ENCODE assay signal across 13 mouse cellular contexts in the genomic region with DNA sequence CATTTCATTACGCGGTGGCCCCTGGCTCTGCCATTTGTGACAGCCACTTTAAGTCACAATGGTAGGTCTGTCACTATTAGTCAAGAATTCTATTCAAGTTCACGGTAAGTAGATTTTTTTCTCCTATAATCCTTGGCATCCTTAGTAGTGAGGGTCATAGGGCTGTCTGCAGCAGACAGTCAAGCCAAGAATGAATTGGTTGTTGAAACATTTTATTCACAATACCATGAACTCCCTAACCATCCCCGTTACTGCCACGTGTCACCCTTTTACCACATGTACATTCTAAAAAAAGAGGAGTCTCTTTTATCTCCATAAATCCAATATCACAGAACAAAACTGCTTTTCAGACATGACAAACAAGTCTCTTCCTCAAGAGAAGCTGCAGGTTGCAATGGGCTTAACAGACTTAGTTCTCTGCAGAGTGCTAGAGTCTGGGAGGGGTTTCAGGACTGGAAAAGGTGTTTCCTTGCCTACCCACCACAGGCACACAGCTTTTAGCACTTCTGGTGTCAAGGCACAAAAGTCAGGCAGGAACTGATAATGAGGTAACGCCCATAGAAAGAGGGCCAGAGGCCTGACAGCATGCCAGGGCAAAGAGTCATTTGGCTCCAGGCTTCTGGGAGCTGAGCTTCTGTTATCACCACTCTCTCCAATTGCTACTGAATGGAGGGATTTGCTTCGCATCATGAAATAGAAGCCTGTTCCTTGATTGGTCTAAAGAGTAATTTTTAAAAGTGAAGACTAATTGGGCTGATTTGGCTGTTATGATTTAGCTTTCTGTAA.
DNase-seq lines count a peak whose midpoint lies in the region; ATAC-seq lines count a peak whose summit lies in the region.
"Had no signal": no experiment of that assay in that cellular context is flagged by ENCODE, and none has a peak within 500 bp of the region (broad histone marks: within the 10 kb centered on the region; RNA-seq: fewer than 3 reads in every experiment).

No protein-coding gene starts in this region.

- 0 out of 2 replicates have a peak, but pooled peaks have one; percentile 31 for ATAC-seq in forebrain, embryonic 16.5 days
- no peak for ATAC-seq in forebrain, embryonic 12.5 days (ENCODE audit: low FRiP score)
- peak; percentile 70 for ATAC-seq in midbrain, embryonic 16.5 days
- no peak for ATAC-seq in intestine, embryonic 15.5 days

- no peaks in the 10 kb centered on the region for H3K9me3 ChIP-seq in forebrain, embryonic 16.5 days (ENCODE audit: control insufficient read depth, low read length)
- no peaks in the 10 kb centered on the region for H3K9me3 ChIP-seq in forebrain, embryonic 12.5 days
- H3K9me3 ChIP-seq in midbrain, embryonic 16.5 days (replicated peaks; ENCODE audit: control insufficient read depth, low read length, poor library complexity, severe bottlenecking), result no peaks in the 10 kb centered on the region
- no peaks in the 10 kb centered on the region for H3K9me3 ChIP-seq in midbrain, embryonic 10.5 days (replicated peaks)
- no peaks in the 10 kb centered on the region for H3K9me3 ChIP-seq in intestine, embryonic 15.5 days
- H3K9me3 ChIP-seq: embryonic facial prominence, embryonic 10.5 days; limb, embryonic 13.5 days had no signal

- no peaks in the 10 kb centered on the region for H3K36me3 ChIP-seq in forebrain, embryonic 16.5 days (ENCODE audit: control insufficient read depth, insufficient read depth)
- H3K36me3 ChIP-seq in forebrain, embryonic 12.5 days (replicated peaks), result no peaks in the 10 kb centered on the region
- no peaks in the 10 kb centered on the region for H3K36me3 ChIP-seq in midbrain, embryonic 16.5 days (ENCODE audit: control insufficient read depth, insufficient read depth, low read length)
- H3K36me3 ChIP-seq in midbrain, embryonic 10.5 days, result no peaks in the 10 kb centered on the region
- H3K36me3 ChIP-seq in intestine, embryonic 15.5 days, result no peaks in the 10 kb centered on the region
- H3K36me3 ChIP-seq: embryonic facial prominence, embryonic 10.5 days; limb, embryonic 13.5 days had no signal

- DNase-seq in midbrain, embryonic 10.5 days (ENCODE audit: low spot score), result no peak
- DNase-seq in heart, adult 9 months (ENCODE audit: low spot score in 2 of 2), result peak; percentile 8 to 35
- DNase-seq in B cell, adult 2 months, result no peak
- DNase-seq: lung, adult 18-20 months; spleen, adult 18-20 months; thymus, postnatal 4 days had no signal

- H3K4me1 ChIP-seq in forebrain, embryonic 16.5 days (replicated peaks; ENCODE audit: control insufficient read depth, insufficient read depth, low read length), result 0 out of 2 replicates have a peak, but pooled peaks cover 3% of the 10 kb centered on the region
- no peaks in the 10 kb centered on the region for H3K4me1 ChIP-seq in forebrain, embryonic 12.5 days
- H3K4me1 ChIP-seq in midbrain, embryonic 16.5 days (ENCODE audit: control insufficient read depth, insufficient read depth, low read length), result no peaks in the 10 kb centered on the region
- H3K4me1 ChIP-seq in midbrain, embryonic 10.5 days, result peaks cover 7% of the 10 kb centered on the region; the same call in 1 of the 2 replicates
- no peaks in the 10 kb centered on the region for H3K4me1 ChIP-seq in intestine, embryonic 15.5 days (replicated peaks)
- H3K4me1 ChIP-seq: embryonic facial prominence, embryonic 10.5 days; limb, embryonic 13.5 days had no signal

- H3K27me3 ChIP-seq in forebrain, embryonic 16.5 days (replicated peaks; ENCODE audit: control insufficient read depth, insufficient read depth, low read length), result no peaks in the 10 kb centered on the region
- no peaks in the 10 kb centered on the region for H3K27me3 ChIP-seq in forebrain, embryonic 12.5 days
- no peaks in the 10 kb centered on the region for H3K27me3 ChIP-seq in midbrain, embryonic 16.5 days (ENCODE audit: control insufficient read depth, insufficient read depth, low read depth, low read length)
- H3K27me3 ChIP-seq in midbrain, embryonic 10.5 days (ENCODE audit: low read depth, poor library complexity, severe bottlenecking), result no peaks in the 10 kb centered on the region
- H3K27me3 ChIP-seq in intestine, embryonic 15.5 days (replicated peaks), result no peaks in the 10 kb centered on the region
- H3K27me3 ChIP-seq: limb, embryonic 13.5 days had no signal

- no peak overlapping the region for H3K27ac ChIP-seq in forebrain, embryonic 16.5 days (ENCODE audit: low read length)
- H3K27ac ChIP-seq in forebrain, embryonic 12.5 days, result no peak overlapping the region
- H3K27ac ChIP-seq in midbrain, embryonic 16.5 days (ENCODE audit: low read length), result no peak overlapping the region
- H3K27ac ChIP-seq in midbrain, embryonic 10.5 days (replicated peaks), result no peak overlapping the region
- no peak overlapping the region for H3K27ac ChIP-seq in intestine, embryonic 15.5 days
- H3K27ac ChIP-seq: embryonic facial prominence, embryonic 10.5 days; limb, embryonic 13.5 days; stomach, postnatal 0 days had no signal

- H3K4me2 ChIP-seq in forebrain, embryonic 16.5 days (ENCODE audit: low read length), result no peak overlapping the region
- no peak overlapping the region for H3K4me2 ChIP-seq in forebrain, embryonic 12.5 days
- no peak overlapping the region for H3K4me2 ChIP-seq in midbrain, embryonic 16.5 days (ENCODE audit: low read length)
- H3K4me2 ChIP-seq in intestine, embryonic 15.5 days (replicated peaks), result no peak overlapping the region
- H3K4me2 ChIP-seq: limb, embryonic 13.5 days had no signal

- no peak overlapping the region for H3K9ac ChIP-seq in forebrain, embryonic 16.5 days (replicated peaks; ENCODE audit: low read depth, low read length)
- H3K9ac ChIP-seq in forebrain, embryonic 12.5 days, result no peak overlapping the region
- H3K9ac ChIP-seq in midbrain, embryonic 16.5 days (ENCODE audit: low read depth, low read length), result no peak overlapping the region
- no peak overlapping the region for H3K9ac ChIP-seq in intestine, embryonic 15.5 days
- H3K9ac ChIP-seq: limb, embryonic 13.5 days had no signal

- WGBS in forebrain, embryonic 16.5 days, result 46% methylated on average over 7 of the region's 7 CpGs
- WGBS in forebrain, embryonic 12.5 days, result 48% methylated on average over 7 of the region's 7 CpGs
- WGBS in midbrain, embryonic 16.5 days, result 47% methylated on average over 7 of the region's 7 CpGs
- 68% methylated on average over 7 of the region's 7 CpGs for WGBS in midbrain, embryonic 10.5 days
- WGBS in intestine, embryonic 15.5 days, result 72% methylated on average over 7 of the region's 7 CpGs

- no peak overlapping the region for H3K4me3 ChIP-seq in forebrain, embryonic 16.5 days (replicated peaks; ENCODE audit: low read length)
- H3K4me3 ChIP-seq in forebrain, embryonic 12.5 days (replicated peaks), result no peak overlapping the region
- H3K4me3 ChIP-seq in midbrain, embryonic 16.5 days (ENCODE audit: low read depth, low read length), result no peak overlapping the region
- no peak overlapping the region for H3K4me3 ChIP-seq in midbrain, embryonic 10.5 days
- H3K4me3 ChIP-seq in intestine, embryonic 15.5 days (replicated peaks), result no peak overlapping the region
- H3K4me3 ChIP-seq: embryonic facial prominence, embryonic 10.5 days; limb, embryonic 13.5 days had no signal

Comparison
In these comparisons a context has a peak if more than half of its experiments do, and no peak if none do; other contexts are left out.
1. ATAC-seq: peak in forebrain, embryonic 16.5 days (single experiment) and midbrain, embryonic 16.5 days (single experiment); none in forebrain, embryonic 12.5 days (single experiment) and intestine, embryonic 15.5 days (single experiment).
2. DNase-seq: peak in heart, adult 9 months (2 of 2); none in midbrain, embryonic 10.5 days (single experiment) and B cell, adult 2 months (0 of 2).